Mouse (Mus musculus) embryonic facial prominence, embryonic 12.5 days (tissue): ENCODE measurements around the gene Dand5. TPM values are rescaled to one million over a fixed set of nuclear protein-coding genes. Genes with fewer than 3 reads are reported as not detected.

Source experiments
- ATAC-seq: fragments of 200-750 bp; cut with Nextera tagmentation; 2 replicates; pipeline ENCODE4 v1.8.0; 2017; ENCODE audit not compliant: insufficient number of reproducible peaks, insufficient read depth, low FRiP score, low TSS enrichment
- H3K27ac ChIP-seq: fragments of 300-500 bp; sonication (generic); 2 replicates; pipeline ENCODE4 v1.5.1; 2016; ENCODE audit warnings: mild to moderate bottlenecking
- H3K27me3 ChIP-seq: fragments of 300-500 bp; sonication (generic); 2 replicates; pipeline ENCODE4 v1.6.1; 2016; ENCODE audit warnings: mild to moderate bottlenecking, moderate library complexity
- H3K36me3 ChIP-seq: fragments of 300-500 bp; sonication (generic); 2 replicates; pipeline ENCODE4 v1.6.1; 2016; ENCODE audit warnings: mild to moderate bottlenecking
- H3K4me1 ChIP-seq: fragments of 300-500 bp; sonication (generic); 2 replicates; pipeline ENCODE4 v1.6.1; 2016
- H3K4me2 ChIP-seq: fragments of 300-500 bp; sonication (generic); replicated peaks from 2 replicates; pipeline ENCODE4 v1.6.1; 2016; ENCODE audit warnings: mild to moderate bottlenecking, moderate library complexity
- H3K4me3 ChIP-seq: fragments of 300-500 bp; sonication (generic); 2 replicates; pipeline ENCODE4 v1.5.1; 2016; ENCODE audit warnings: mild to moderate bottlenecking
- H3K9ac ChIP-seq: fragments of 300-500 bp; sonication (generic); 2 replicates; pipeline ENCODE4 v1.6.1; 2016; ENCODE audit warnings: mild to moderate bottlenecking, moderate library complexity
- H3K9me3 ChIP-seq: fragments of 300-500 bp; sonication (generic); 2 replicates; pipeline ENCODE4 v1.6.1; 2016; ENCODE audit warnings: mild to moderate bottlenecking, moderate library complexity
- WGBS: fragments of 180-500 bp; shearing (Covaris S2); methylation state at CpG from one replicate; pipeline ENCODE4 v1.1.7; 2016; 5-methylcytosine and 5-hydroxymethylcytosine counted together
- polyA plus RNA-seq: library from polyadenylated mRNA; unstranded; fragments of >200 nt; fragmentation: Nextera tagmentation; extraction: Ambion mirVana; gene quantifications from 2 replicates; pipeline ENCODE4 v1.2.1, GENCODE M21; 2016

Dand5 gene
- polyA plus RNA-seq, 1 experiment from 2014 or later = 5.3 TPM

DNA sequence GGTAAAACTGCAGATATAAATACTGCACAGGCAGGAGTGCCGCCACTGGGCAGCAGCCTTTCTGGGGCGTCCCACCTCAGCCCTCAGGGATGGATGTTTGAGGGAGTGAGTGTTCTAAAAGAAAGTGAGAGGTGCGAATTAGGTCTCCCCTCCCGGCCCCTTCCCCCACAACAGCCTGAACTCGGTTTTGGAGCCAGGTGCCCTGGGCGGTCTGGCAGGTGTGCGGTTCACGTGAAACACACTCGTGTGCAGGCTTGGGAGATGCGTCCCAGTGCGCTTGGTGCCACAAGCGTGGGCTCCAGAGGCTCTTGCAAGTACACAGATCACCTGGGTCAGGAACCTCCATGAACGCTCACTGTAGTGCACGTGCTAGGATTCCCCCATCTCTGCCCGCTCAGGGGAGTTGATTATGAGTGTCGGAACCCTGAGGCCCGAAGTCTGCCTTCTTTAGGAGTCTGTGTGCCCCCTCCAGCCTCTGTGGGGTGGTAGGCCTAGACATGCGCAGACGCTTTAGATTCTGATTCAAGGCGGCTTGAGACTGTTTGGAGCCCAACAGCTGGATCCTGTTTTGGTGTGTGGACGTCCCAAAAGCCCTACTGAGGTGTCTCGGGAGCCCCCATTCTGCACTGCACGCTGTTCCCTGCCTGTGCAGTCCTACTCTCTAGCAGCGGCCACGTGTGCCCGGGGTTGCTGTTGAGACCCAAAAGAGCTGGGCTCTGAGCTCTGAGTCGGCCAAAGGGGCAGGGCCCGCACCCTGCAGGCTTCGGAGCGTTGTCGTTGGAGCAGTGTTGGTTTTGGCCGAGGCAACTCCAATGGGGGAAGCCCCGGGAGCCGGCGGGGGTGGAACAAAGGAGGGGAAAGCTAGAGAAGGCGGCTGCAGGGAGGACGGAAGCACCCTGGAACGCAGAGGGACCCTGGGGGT lies 36.6 kb downstream of the Dand5 start:
- H3K27ac ChIP-seq = no peak overlapping the region
- H3K9ac ChIP-seq = peak overlapping the region; percentile 15; the same call in 1 of the 2 replicates
- peaks cover 50% of the 10 kb centered on the region for H3K4me1 ChIP-seq
- no peak for ATAC-seq
- H3K9me3 ChIP-seq = no peaks in the 10 kb centered on the region
- H3K36me3 ChIP-seq = no peaks in the 10 kb centered on the region
- H3K4me2 ChIP-seq = peak overlapping the region; percentile 33
- H3K27me3 ChIP-seq = peaks cover 99% of the 10 kb centered on the region
- peak overlapping the region; percentile 13 for H3K4me3 ChIP-seq
- 3% methylated on average over 38 of the region's 38 CpGs for WGBS

DNA sequence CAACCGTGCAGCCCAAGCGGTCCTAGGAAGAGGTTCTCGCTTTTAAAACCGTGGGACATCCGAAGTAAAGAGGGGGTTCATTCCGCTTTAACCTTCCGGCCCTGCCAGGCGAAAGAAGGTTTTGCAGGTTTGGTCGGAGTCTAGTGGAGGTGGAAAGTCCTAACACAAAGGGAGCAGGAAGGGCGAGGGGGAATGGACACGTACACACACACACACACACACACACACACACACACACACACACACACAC lies 37.2 kb downstream of the Dand5 start:
- no peaks in the 10 kb centered on the region for H3K36me3 ChIP-seq
- H3K27ac ChIP-seq = no peak overlapping the region
- no peaks in the 10 kb centered on the region for H3K9me3 ChIP-seq
- WGBS = 5% methylated on average over 11 of the region's 11 CpGs
- peaks cover 50% of the 10 kb centered on the region for H3K4me1 ChIP-seq
- ATAC-seq = no peak
- no peak overlapping the region for H3K9ac ChIP-seq
- peaks cover 99% of the 10 kb centered on the region for H3K27me3 ChIP-seq
- peak overlapping the region; percentile 13; the same call in 1 of the 2 replicates for H3K4me3 ChIP-seq
- H3K4me2 ChIP-seq = no peak overlapping the region

DNA sequence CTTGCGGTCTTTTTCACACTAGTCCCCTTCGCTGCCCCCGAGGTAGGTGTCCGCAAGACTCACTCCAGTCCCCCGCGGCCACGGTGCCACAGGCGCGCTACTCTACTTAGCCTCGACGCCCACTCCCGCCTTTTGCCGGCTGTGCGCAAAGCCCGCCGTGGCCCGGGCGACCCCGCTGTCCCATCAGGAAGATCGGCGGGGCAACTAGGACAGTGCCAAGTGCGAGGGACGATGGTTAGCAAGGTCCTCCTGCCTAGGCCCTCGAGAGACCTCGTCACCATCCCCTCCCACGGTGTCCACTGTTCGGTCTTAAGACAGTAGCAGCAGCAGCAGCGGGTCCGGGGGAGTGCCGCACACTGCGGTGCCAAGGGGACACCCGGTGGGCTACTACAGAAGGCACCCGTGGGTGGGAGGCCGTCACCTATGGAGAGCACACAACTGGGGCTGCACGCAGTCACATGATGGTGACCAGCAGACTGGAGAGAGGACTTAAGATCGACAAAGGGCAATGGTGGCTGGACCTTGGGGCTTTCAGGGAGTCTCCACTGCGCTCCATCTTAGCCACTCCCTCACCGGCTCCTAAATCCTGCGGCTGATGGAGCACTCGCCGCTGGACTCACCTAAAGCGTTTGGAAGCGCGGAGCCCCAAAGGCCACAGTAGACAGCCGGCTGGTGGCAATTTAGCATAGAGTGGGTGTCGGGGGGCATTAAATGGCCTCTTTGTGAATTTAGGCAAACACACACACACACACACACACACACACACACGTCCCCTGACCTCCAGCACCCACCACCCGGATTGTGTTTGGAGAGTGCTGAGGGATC lies 37.7 kb downstream of the Dand5 start:
- Histone ChIP-seq H3K9ac (no peak overlapping the region), H3K36me3 (no peaks in the 10 kb centered on the region), H3K27me3 (peaks cover 99% of the 10 kb centered on the region), H3K27ac (no peak overlapping the region), H3K4me1 (peaks cover 50% of the 10 kb centered on the region), H3K9me3 (no peaks in the 10 kb centered on the region), H3K4me3 (peak overlapping the region; percentile 13; the same call in 1 of the 2 replicates), H3K4me2 (peak overlapping the region; percentile 28)
- no peak for ATAC-seq
- WGBS = 1% methylated on average over 48 of the region's 48 CpGs

DNA sequence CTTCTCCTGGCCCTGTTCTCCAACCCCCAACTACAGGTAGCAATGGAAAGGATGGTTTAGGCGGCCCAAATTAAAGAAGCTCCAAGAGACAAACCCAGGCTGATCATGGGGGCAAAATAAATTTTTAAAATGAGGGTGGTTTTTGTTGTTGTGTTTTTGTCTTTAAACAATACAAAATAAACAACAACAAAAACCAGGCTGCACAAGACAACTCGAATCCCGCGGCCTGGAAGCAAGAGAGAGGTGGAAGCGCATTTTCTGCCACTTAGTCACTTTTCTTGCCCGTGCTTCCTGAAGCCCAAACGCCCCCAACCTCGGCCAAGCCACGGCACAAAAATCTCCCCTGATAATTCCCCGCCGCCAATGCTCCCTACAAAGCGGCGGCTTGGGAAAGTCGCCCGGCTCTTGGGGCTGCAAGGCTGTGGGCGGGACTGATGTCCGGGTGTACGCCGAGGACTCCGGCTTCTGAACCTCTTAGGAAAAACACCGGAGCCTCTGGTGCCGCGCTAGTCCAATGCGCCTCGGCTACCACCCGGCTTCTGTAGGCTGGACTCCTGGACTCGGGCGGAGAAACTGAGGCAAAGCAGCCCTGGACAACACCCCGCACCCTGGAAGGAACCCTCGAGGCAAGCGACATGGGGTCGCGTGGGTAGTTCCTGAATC lies 38.6 kb downstream of the Dand5 start:
- no peaks in the 10 kb centered on the region for H3K9me3 ChIP-seq
- peak overlapping the region; percentile 13 for H3K4me3 ChIP-seq
- no peaks in the 10 kb centered on the region for H3K36me3 ChIP-seq
- peaks cover 99% of the 10 kb centered on the region for H3K27me3 ChIP-seq
- H3K9ac ChIP-seq = no peak overlapping the region
- ATAC-seq = no peak
- H3K27ac ChIP-seq = no peak overlapping the region
- peaks cover 50% of the 10 kb centered on the region for H3K4me1 ChIP-seq
- H3K4me2 ChIP-seq = peak overlapping the region; percentile 28; the same call in 1 of the 2 replicates
- 2% methylated on average over 33 of the region's 33 CpGs for whole genome bisulfite sequencing

DNA sequence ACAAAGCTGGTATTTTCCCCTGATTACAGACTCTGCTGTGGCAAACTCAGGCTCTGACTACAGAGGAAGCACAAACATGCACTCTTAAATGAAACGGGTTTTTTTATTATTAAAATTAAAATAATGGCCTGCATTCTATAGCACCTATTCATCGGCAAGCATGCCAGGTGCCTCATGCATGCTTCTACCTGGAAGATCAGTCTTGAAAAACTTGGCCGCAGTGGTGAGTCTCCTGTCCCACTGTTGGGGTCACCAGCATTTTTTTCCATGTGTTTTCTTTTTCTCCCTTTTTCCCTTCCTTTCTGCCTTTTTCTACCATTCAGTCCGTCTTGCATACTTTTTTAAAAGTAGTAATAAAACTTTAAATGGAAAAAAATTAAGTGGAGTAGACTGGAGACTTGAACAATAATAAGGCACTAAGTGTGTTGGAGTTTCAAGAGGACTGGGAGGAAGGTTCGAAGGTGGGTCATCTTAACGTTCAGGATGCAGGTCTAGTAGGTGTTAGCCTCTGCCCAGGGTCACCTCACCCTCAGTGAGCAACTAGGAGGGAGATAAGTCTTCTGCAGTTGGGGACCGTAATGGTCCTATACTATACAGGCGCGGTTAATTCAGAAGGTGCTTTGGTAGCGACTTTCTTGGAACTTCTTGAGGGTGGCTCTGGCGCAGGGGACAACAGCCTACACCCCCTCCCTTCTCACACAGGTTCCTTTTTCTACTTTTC lies 39.3 kb downstream of the Dand5 start:
- Histone ChIP-seq H3K4me3 (no peak overlapping the region), H3K9me3 (no peaks in the 10 kb centered on the region), H3K27me3 (peaks cover 99% of the 10 kb centered on the region), H3K36me3 (no peaks in the 10 kb centered on the region), H3K27ac (no peak overlapping the region), H3K4me2 (no peak overlapping the region), H3K9ac (no peak overlapping the region), H3K4me1 (peaks cover 44% of the 10 kb centered on the region)
- WGBS = 6% methylated on average over 11 of the region's 11 CpGs
- ATAC-seq = no peak

DNA sequence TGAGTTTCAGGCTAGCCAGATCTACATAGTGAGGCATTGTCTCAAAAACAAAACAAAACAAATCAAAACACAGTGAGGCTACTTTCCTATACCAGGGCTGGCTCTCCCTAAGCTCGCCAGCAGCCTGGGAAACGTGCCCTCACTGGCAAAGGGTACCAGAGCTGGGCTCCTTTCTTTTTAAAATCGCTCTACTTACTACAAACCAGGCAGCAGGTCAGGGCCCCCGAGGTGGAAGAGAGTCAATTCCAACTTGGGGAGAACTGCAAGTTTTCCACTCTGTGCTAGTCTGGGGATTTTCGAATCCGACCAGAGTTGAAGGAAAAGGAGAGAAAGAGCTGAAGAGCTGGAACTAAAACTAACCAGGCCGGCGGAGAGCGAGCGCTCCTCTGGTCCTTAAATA lies 39.9 kb downstream of the Dand5 start:
- Histone ChIP-seq H3K4me3 (no peak overlapping the region), H3K4me1 (peaks cover 43% of the 10 kb centered on the region), H3K27ac (no peak overlapping the region), H3K27me3 (peaks cover 99% of the 10 kb centered on the region), H3K9ac (no peak overlapping the region), H3K36me3 (no peaks in the 10 kb centered on the region), H3K4me2 (no peak overlapping the region), H3K9me3 (no peaks in the 10 kb centered on the region)
- no peak for ATAC-seq
- 11% methylated on average over 10 of the region's 10 CpGs for WGBS

DNA sequence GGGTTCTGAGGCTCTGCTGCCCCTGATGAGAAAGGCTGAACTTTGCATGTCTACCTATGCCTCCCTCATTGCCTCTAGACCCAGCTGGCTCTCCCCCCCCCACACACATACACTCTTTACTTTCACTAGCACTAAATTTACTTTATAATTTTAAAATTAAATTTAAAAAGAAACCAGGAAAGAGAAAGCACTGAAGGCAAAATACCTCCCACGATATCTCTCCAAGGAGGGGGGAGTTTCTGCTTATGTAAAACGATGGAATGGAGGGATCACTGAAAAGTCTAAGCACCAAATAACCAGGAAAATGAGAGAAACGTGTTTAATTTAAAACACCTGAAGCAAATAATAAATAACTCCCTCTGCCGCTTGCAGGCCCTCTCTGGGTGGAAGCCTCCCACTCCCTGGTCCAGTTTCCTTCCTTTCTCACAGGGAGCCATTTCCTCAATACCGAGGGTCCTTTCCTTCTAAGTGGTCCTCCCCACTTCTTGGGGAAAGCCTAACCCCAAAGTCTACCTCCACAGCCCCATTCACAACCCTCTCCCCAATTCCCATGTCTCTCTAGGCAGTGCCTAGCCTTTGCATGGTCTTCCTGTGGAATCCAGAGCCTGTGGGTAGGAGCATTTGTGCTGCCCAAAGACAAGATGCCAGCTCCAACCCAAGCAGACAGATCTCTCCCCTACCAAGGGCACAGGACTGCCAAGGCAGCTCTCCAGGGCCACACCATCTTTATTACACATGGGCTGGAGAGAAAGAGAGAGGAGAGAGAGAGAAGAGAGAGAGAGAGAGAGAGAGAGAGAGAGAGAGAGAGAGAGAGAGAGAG lies 40.7 kb downstream of the Dand5 start:
- Histone ChIP-seq H3K9ac (no peak overlapping the region), H3K36me3 (no peaks in the 10 kb centered on the region), H3K27ac (no peak overlapping the region), H3K9me3 (no peaks in the 10 kb centered on the region), H3K27me3 (peaks cover 99% of the 10 kb centered on the region), H3K4me1 (peaks cover 43% of the 10 kb centered on the region), H3K4me2 (no peak overlapping the region), H3K4me3 (no peak overlapping the region)
- 12% methylated on average over 5 of the region's 5 CpGs for WGBS
- ATAC-seq = no peak

DNA sequence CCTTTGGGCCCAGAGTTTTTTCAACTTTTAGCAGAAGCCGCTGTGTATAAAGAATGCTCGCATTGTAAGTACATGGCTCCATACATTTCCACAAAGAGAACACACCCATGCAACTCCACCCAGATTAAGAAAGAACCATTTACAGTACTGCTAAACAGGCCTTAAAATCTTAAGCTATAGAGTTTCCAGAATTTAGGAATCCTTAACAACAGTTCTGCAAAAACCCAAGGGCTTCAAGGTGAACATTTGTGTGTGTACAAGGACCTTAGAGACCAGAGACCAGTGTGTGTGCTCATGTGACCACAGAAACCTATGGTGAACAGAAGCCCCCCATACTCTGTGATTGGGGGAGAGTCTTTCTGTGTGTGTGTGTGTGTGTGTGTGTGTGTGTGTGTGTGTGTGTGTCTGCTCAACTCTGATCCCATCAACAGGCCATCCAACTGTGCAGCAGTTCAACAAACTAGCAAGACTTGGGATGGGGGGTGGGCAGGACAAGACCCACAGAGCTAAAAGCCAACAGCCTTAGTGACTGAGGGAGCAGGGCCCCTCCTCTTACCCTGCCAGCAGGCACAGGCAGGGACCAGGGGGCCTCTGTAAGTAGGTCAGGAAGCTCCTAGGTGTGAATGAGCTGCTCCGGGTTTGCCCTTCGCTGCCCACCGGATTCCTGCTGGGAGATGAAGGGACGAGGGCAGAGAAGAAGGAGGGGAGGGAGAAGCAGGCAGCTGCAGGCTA lies 41.5 kb downstream of the Dand5 start:
- H3K4me1 ChIP-seq = peaks cover 35% of the 10 kb centered on the region
- no peak overlapping the region for H3K9ac ChIP-seq
- no peak overlapping the region for H3K27ac ChIP-seq
- H3K9me3 ChIP-seq = no peaks in the 10 kb centered on the region
- H3K4me2 ChIP-seq = no peak overlapping the region
- H3K27me3 ChIP-seq = peaks cover 99% of the 10 kb centered on the region
- H3K4me3 ChIP-seq = no peak overlapping the region
- WGBS = 11% methylated on average over 6 of the region's 6 CpGs
- ATAC-seq = no peak
- H3K36me3 ChIP-seq = no peaks in the 10 kb centered on the region

DNA sequence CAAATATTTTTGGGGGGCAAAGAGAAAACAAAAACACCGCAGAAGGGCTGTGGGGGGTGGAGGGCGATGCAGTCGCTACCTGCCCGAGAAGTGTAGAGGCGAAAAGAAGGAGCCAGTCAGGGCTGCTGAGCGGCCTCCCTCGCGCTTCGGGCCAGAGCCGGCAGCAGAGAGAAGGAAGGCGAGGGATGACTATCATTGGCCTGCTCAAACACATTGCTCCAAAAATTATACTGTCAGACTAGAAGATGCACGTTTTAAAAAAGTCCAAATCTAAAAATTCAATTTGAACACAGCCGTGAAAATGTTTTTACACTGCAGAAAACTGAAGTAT lies 42.4 kb downstream of the Dand5 start:
- 5% methylated on average over 13 of the region's 13 CpGs for WGBS
- no peak overlapping the region for H3K4me3 ChIP-seq
- peaks cover 99% of the 10 kb centered on the region for H3K27me3 ChIP-seq
- H3K9ac ChIP-seq = no peak overlapping the region
- H3K4me1 ChIP-seq = peaks cover 35% of the 10 kb centered on the region
- ATAC-seq = no peak
- no peaks in the 10 kb centered on the region for H3K36me3 ChIP-seq
- H3K4me2 ChIP-seq = no peak overlapping the region
- H3K9me3 ChIP-seq = no peaks in the 10 kb centered on the region
- no peak overlapping the region for H3K27ac ChIP-seq

DNA sequence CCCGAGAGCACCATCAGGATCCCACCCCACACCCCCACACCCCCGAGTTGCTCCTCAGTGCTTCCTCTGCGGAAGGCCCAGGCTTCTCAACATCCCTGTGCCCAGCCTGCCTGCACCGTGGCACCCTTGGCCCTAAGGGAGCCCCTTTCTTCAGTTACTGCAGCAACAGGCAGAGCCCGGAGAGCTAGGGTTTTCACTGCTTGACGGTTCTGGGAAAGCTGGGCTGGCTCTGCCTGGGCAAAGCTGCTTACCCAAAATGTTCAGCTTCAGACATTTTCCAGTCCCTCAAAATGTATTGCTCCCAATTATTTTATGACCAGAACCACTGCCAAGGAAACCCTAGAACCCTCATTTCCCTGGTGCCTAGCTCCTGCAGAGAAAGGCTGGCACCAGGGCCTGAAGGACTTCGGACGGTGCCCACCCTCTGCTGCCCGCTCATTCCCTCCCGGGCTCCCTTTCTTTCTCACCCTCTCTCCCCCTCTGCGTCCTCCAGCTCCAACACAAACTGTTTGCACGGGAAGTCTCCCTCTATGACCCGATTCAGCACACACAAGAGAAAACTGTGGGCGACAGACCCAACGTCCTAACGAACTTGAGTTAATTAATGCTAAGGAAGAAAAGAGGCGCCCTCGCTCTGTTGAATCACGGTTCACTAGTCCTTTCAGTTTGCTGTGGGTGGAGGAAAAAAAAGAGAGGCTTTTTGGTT lies 43.0 kb downstream of the Dand5 start:
- no peak overlapping the region for H3K27ac ChIP-seq
- WGBS = 10% methylated on average over 19 of the region's 19 CpGs
- no peak overlapping the region for H3K4me3 ChIP-seq
- no peak overlapping the region for H3K4me2 ChIP-seq
- peaks cover 35% of the 10 kb centered on the region for H3K4me1 ChIP-seq
- H3K9ac ChIP-seq = no peak overlapping the region; the same call in 1 of the 2 replicates
- no peaks in the 10 kb centered on the region for H3K9me3 ChIP-seq
- no peaks in the 10 kb centered on the region for H3K36me3 ChIP-seq
- peaks cover 97% of the 10 kb centered on the region for H3K27me3 ChIP-seq
- no peak for ATAC-seq
